18 mouse cellular contexts compared by ENCODE assay signal in genomic region chr1:150026188-150026587, GRCm38 (mm10).
DNase-seq lines count a peak whose midpoint lies in the region; ATAC-seq lines count a peak whose summit lies in the region.
"Had no signal": no experiment of that assay in that cellular context is flagged by ENCODE, and none has a peak within 500 bp of the region (broad histone marks: within the 10 kb centered on the region; RNA-seq: fewer than 3 reads in every experiment).

No protein-coding gene starts in this region.

- H3K4me1 ChIP-seq in liver, embryonic 12.5 days: peaks cover 9% of the 10 kb centered on the region
- no peaks in the 10 kb centered on the region for H3K4me1 ChIP-seq in midbrain, embryonic 13.5 days (replicated peaks)
- H3K4me1 ChIP-seq: embryonic facial prominence, embryonic 15.5 days; forebrain, embryonic 15.5 days; limb, embryonic 10.5 days had no signal

- no peaks in the 10 kb centered on the region for H3K9me3 ChIP-seq in liver, embryonic 12.5 days (replicated peaks)
- H3K9me3 ChIP-seq in midbrain, embryonic 13.5 days: no peaks in the 10 kb centered on the region
- H3K9me3 ChIP-seq: embryonic facial prominence, embryonic 15.5 days; forebrain, embryonic 15.5 days; limb, embryonic 10.5 days; megakaryocyte, embryonic 14.5 days had no signal

- no peak overlapping the region for H3K27ac ChIP-seq in liver, embryonic 12.5 days
- no peak overlapping the region for H3K27ac ChIP-seq in midbrain, embryonic 13.5 days
- H3K27ac ChIP-seq: embryonic facial prominence, embryonic 15.5 days; forebrain, embryonic 15.5 days; kidney, postnatal 0 days; limb, embryonic 10.5 days had no signal

- no peaks in the 10 kb centered on the region for H3K36me3 ChIP-seq in liver, embryonic 12.5 days
- no peaks in the 10 kb centered on the region for H3K36me3 ChIP-seq in midbrain, embryonic 13.5 days
- H3K36me3 ChIP-seq: embryonic facial prominence, embryonic 15.5 days; forebrain, embryonic 15.5 days; G1E; limb, embryonic 10.5 days had no signal

- no peak overlapping the region for H3K9ac ChIP-seq in liver, embryonic 12.5 days
- H3K9ac ChIP-seq in midbrain, embryonic 13.5 days (replicated peaks): no peak overlapping the region
- H3K9ac ChIP-seq: embryonic facial prominence, embryonic 15.5 days; forebrain, embryonic 15.5 days had no signal

- peak; percentile 79 for ATAC-seq in liver, embryonic 12.5 days
- no peak for ATAC-seq in midbrain, embryonic 13.5 days
- ATAC-seq in megakaryocyte-erythroid progenitor cell, adult 5-6 weeks (replicated peaks; ENCODE audit: low FRiP score, low TSS enrichment, poor library complexity, severe bottlenecking): no peak
- ATAC-seq: forebrain, embryonic 15.5 days; inflammation-experienced regulatory T-cells, adult 6 months had no signal

- no peak overlapping the region for H3K4me2 ChIP-seq in liver, embryonic 12.5 days
- H3K4me2 ChIP-seq in midbrain, embryonic 13.5 days (replicated peaks): no peak overlapping the region
- H3K4me2 ChIP-seq: embryonic facial prominence, embryonic 15.5 days; forebrain, embryonic 15.5 days had no signal

- 71% methylated on average over 3 of the region's 3 CpGs for WGBS in liver, embryonic 12.5 days (ENCODE audit: insufficient replicate concordance)
- WGBS in midbrain, embryonic 13.5 days: 95% methylated on average over 3 of the region's 3 CpGs

- peak; percentile 23 for DNase-seq in adrenal gland, adult 2 months
- DNase-seq in adrenal gland, adult 18-20 months (ENCODE audit: low spot score in 2 of 2): no peak
- DNase-seq in 3134 (ENCODE audit: extremely low read depth, insufficient read length, low spot score) (peak; percentile 54), NIH3T3 (ENCODE audit: low read depth) (peak; percentile 82)
- no peak for DNase-seq in ovary, postnatal 14 days (ENCODE audit: low spot score)
- DNase-seq: cerebellum, adult 8-10 months; heart, adult 11 months; layer of hippocampus, postnatal 36 days had no signal

- H3K27me3 ChIP-seq in liver, embryonic 12.5 days (replicated peaks): no peaks in the 10 kb centered on the region
- H3K27me3 ChIP-seq in midbrain, embryonic 13.5 days: no peaks in the 10 kb centered on the region
- H3K27me3 ChIP-seq: embryonic facial prominence, embryonic 15.5 days; forebrain, embryonic 15.5 days; megakaryocyte, embryonic 14.5 days had no signal

- no peak overlapping the region for H3K4me3 ChIP-seq in liver, embryonic 12.5 days
- H3K4me3 ChIP-seq in midbrain, embryonic 13.5 days (replicated peaks): no peak overlapping the region
- H3K4me3 ChIP-seq: embryonic facial prominence, embryonic 15.5 days; forebrain, embryonic 15.5 days; limb, embryonic 10.5 days; megakaryocyte, embryonic 14.5 days had no signal

Comparison
In these comparisons a context has a peak if more than half of its experiments do, and no peak if none do; other contexts are left out.
1. DNase-seq: peak in adrenal gland, adult 2 months (single experiment), 3134 (single experiment) and NIH3T3 (single experiment); none in adrenal gland, adult 18-20 months (0 of 2) and ovary, postnatal 14 days (single experiment).